Mouse (Mus musculus) hindbrain, embryonic 16.5 days (tissue): ENCODE results near the gene Sik3. TPM values are rescaled to one million over a fixed set of nuclear protein-coding genes. Genes with fewer than 3 reads are reported as not detected.

Source experiments
- ATAC-seq: fragments of 200-750 bp; cut with Nextera tagmentation; 2 replicates; pipeline ENCODE4 v1.8.0; 2017; ENCODE audit warnings: moderate TSS enrichment, moderate library complexity
- H3K27ac ChIP-seq: fragments of 300-500 bp; sonication (generic); 2 replicates; pipeline ENCODE4 v1.5.1; 2014; ENCODE audit warnings: low read depth, mild to moderate bottlenecking, control low read depth, low read length, moderate library complexity
- H3K27me3 ChIP-seq: fragments of 300-500 bp; sonication (generic); replicated peaks from 2 replicates; pipeline ENCODE4 v1.6.1; 2014; ENCODE audit warnings: low read length; ENCODE audit not compliant: control insufficient read depth, insufficient read depth
- H3K36me3 ChIP-seq: fragments of 300-500 bp; sonication (generic); 2 replicates; pipeline ENCODE4 v1.6.1; 2014; ENCODE audit warnings: mild to moderate bottlenecking, low read length, moderate library complexity, mixed read lengths; ENCODE audit not compliant: control insufficient read depth, insufficient read depth
- H3K4me1 ChIP-seq: fragments of 300-500 bp; sonication (generic); 2 replicates; pipeline ENCODE4 v1.6.1; 2014; ENCODE audit warnings: low read depth, low read length; ENCODE audit not compliant: control insufficient read depth, insufficient read depth
- H3K4me2 ChIP-seq: fragments of 300-500 bp; sonication (generic); 2 replicates; pipeline ENCODE4 v1.6.1; 2014; ENCODE audit warnings: mild to moderate bottlenecking, low read length, control low read depth, moderate library complexity
- H3K4me3 ChIP-seq: fragments of 300-500 bp; sonication (generic); 2 replicates; pipeline ENCODE4 v1.5.1; 2014; ENCODE audit warnings: mild to moderate bottlenecking, low read length, control low read depth, moderate library complexity
- H3K9ac ChIP-seq: fragments of 300-500 bp; sonication (generic); 2 replicates; pipeline ENCODE4 v1.6.1; 2014; ENCODE audit warnings: low read depth, mild to moderate bottlenecking, control low read depth, low read length, moderate library complexity
- H3K9me3 ChIP-seq: fragments of 300-500 bp; sonication (generic); 2 replicates; pipeline ENCODE4 v1.6.1; 2014; ENCODE audit warnings: mild to moderate bottlenecking, low read length, moderate library complexity; ENCODE audit not compliant: control insufficient read depth
- WGBS: fragments of 180-500 bp; shearing (Covaris S2); extraction: QIAGEN DNeasy Blood & Tissue Kit; methylation state at CpG from one replicate; pipeline ENCODE4 v1.1.7; 2014; 5-methylcytosine and 5-hydroxymethylcytosine counted together
- polyA plus RNA-seq: library from polyadenylated mRNA; unstranded; fragments of >200 nt; fragmentation: Nextera tagmentation; extraction: Ambion mirVana; gene quantifications from 2 replicates; pipeline ENCODE4 v1.2.1, GENCODE M21; 2015

Gene Sik3
- polyA plus RNA-seq, 1 experiment from 2014 or later = 5.2 TPM

DNA sequence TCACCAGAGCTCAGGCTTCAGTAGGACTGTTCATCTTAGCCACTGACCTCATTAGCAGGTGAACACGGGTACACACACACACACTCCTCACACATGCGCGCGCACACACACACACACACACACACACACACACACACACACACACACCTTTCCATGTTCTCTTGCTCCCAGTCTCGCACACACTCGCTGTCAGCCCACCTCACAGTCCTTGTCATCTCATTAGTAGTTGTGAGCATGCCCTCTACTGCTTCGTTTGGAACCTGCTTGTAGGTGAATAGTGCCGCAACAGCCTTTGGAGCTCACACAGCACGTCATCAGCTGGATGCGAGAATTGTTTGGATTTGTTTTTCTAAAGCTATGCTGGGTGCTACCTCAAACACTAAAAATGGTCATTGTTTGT, 176.8 kb downstream of the Sik3 start:
- WGBS = 67% methylated on average over 10 of the region's 10 CpGs
- Histone ChIP-seq H3K27me3 (no peaks in the 10 kb centered on the region), H3K27ac (no peak overlapping the region), H3K4me2 (no peak overlapping the region), H3K36me3 (no peaks in the 10 kb centered on the region), H3K9me3 (no peaks in the 10 kb centered on the region), H3K4me3 (no peak overlapping the region), H3K4me1 (no peaks in the 10 kb centered on the region), H3K9ac (no peak overlapping the region)
- no peak for ATAC-seq

DNA sequence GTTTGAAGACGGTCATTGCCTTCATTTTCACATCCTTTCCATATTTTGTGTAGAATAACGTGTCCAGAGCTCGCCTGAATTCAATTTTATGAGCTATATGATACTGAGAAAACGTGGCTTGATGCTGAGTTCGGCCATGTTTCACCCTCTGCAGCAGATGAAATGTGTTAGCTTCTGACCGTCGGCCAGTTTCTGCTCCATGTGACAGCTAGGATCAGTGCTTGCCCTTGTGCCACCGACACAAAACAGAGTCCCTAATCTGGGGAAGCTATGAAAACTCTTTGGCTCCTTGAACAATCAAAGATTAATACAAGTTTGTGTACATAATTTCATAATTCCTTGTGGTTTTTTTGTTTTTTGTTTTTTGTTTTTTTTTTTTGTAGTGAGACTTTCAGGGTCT, 178.6 kb downstream of the Sik3 start:
- peak overlapping the region; percentile 31; the same call in 1 of the 2 replicates for H3K27ac ChIP-seq
- no peak for ATAC-seq
- no peak overlapping the region for H3K4me2 ChIP-seq
- H3K9me3 ChIP-seq = no peaks in the 10 kb centered on the region
- peaks cover 4% of the 10 kb centered on the region; the same call in 1 of the 2 replicates for H3K36me3 ChIP-seq
- H3K9ac ChIP-seq = no peak overlapping the region
- no peaks in the 10 kb centered on the region for H3K27me3 ChIP-seq
- H3K4me3 ChIP-seq = no peak overlapping the region
- H3K4me1 ChIP-seq = no peaks in the 10 kb centered on the region
- WGBS = 72% methylated on average over 8 of the region's 8 CpGs

DNA sequence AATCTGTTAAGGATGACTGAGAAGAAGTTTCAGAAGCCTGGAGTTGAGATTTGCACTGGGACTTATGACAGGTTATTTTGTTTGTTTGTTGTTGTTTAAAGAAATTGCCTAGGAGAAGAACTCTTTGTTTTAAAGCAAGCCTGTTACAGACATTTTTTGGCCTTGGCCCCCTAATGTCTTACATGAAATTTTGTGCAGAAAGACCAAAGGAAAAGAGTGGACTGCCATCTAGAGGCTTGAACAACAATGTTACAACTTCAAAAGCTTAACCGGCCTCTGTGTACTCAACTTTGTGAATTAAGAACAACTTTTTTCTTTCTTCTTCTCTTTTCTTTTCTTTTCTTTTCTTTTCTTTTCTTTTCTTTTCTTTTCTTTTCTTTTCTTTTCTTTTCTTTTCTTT, 179.0 kb downstream of the Sik3 start:
- H3K27ac ChIP-seq = no peak overlapping the region
- H3K4me1 ChIP-seq = no peaks in the 10 kb centered on the region
- no peak overlapping the region for H3K4me2 ChIP-seq
- H3K4me3 ChIP-seq = no peak overlapping the region
- H3K9ac ChIP-seq = no peak overlapping the region
- H3K9me3 ChIP-seq = no peaks in the 10 kb centered on the region
- H3K36me3 ChIP-seq = peaks cover 6% of the 10 kb centered on the region; the same call in 1 of the 2 replicates
- H3K27me3 ChIP-seq = no peaks in the 10 kb centered on the region
- ATAC-seq = no peak
- WGBS = 30% methylated on average over 1 of the region's 1 CpGs

DNA sequence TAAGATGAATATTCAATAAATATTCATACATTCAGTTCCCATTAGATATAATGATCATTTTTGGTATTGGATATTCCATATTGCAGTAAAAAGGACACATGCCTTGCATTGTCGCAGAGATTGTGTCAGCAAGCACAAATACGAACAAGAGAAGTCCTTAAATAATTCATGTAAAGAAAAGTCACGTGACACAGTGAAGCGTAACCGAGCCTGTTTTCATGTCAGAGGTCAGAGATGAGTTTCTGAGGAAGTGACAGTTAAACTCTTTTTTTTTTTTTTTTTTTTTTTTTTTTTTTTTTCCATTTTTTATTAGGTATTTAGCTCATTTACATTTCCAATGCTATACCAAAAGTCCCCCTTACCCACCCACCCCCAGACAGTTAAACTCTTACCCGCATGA, 180.0 kb downstream of the Sik3 start:
- ATAC-seq = no peak
- Histone ChIP-seq H3K27ac (no peak overlapping the region), H3K4me3 (no peak overlapping the region), H3K4me2 (no peak overlapping the region), H3K9me3 (no peaks in the 10 kb centered on the region), H3K36me3 (peaks cover 6% of the 10 kb centered on the region; the same call in 1 of the 2 replicates), H3K4me1 (no peaks in the 10 kb centered on the region), H3K27me3 (no peaks in the 10 kb centered on the region), H3K9ac (no peak overlapping the region)
- 69% methylated on average over 6 of the region's 6 CpGs for WGBS

DNA sequence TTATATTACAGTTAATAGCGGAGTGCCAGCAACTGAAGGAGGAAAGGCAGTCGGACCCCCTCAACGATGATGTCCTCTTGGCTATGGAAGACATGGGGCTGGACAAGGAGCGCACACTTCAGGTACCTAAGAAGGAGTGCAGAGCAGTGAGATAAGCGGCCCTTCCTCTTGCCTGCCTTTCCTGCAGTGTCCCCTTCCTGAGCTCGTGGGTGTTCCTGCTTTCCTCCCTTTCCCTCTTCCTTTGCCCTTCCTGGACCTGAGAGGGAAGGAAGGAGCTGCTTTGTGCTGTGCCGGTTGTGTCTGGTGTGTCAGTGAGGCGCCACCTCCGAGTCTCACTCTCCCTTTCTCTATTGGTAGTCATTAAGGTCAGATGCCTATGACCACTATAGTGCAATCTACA, 182.2 kb downstream of the Sik3 start:
- Histone ChIP-seq H3K27me3 (no peaks in the 10 kb centered on the region), H3K4me2 (no peak overlapping the region), H3K27ac (no peak overlapping the region), H3K4me1 (no peaks in the 10 kb centered on the region), H3K9me3 (no peaks in the 10 kb centered on the region), H3K9ac (no peak overlapping the region), H3K36me3 (peaks cover 8% of the 10 kb centered on the region), H3K4me3 (no peak overlapping the region)
- 89% methylated on average over 9 of the region's 9 CpGs for WGBS
- no peak for ATAC-seq

DNA sequence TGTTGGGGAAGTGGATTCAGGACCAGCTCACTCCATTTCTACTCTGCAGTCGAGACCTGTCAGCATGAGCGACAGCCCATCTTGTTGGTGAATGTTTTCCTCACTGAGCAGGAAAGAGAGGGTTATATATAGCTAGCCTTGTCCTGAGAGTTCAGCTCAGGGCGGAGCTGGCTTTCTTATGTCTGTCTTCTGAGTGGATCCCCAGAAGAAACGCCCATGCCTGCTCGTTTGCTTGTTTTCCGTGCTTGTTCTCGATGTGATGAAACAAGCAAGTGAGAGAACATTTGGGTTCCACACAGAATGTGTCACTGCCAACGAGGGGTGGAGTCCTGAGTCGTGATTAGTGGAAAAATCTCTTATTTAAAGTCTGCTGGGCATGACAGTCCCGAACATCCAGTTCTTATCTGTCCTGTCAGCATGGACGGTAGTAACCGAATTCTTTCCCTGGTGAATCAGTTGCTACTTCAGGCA, 184.1 kb downstream of the Sik3 start:
- no peak overlapping the region for H3K4me2 ChIP-seq

DNA sequence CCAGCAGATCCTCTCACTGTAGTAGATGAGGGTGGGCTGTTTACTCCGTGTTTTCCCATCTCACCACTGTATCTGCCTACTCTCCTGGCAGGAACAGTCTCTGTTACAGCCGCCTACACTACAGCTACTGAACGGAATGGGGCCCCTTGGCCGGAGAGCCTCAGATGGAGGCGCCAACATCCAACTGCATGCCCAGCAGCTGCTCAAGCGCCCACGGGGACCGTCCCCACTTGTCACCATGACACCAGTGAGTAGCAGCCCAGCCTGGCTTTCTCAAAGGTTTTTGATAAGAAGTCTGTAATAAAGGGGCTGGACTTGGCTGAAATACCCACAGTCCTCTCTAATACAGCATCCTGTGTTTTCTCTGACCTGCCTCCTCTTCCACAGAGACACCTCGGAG, 185.8 kb downstream of the Sik3 start:
- ATAC-seq = no peak
- no peak overlapping the region for H3K27ac ChIP-seq
- H3K27me3 ChIP-seq = no peaks in the 10 kb centered on the region
- peaks cover 19% of the 10 kb centered on the region for H3K36me3 ChIP-seq
- no peak overlapping the region for H3K4me3 ChIP-seq
- no peaks in the 10 kb centered on the region for H3K4me1 ChIP-seq
- 79% methylated on average over 9 of the region's 9 CpGs for WGBS
- H3K9ac ChIP-seq = no peak overlapping the region
- H3K9me3 ChIP-seq = no peaks in the 10 kb centered on the region
- no peak overlapping the region for H3K4me2 ChIP-seq

More for the DNA sequence above, 184.1 kb downstream of the Sik3 start:
- 80% methylated on average over 12 of the region's 12 CpGs for WGBS
- no peak overlapping the region for H3K9ac ChIP-seq
- ATAC-seq = no peak
- H3K27me3 ChIP-seq = no peaks in the 10 kb centered on the region
- no peak overlapping the region for H3K4me3 ChIP-seq
- H3K36me3 ChIP-seq = peaks cover 15% of the 10 kb centered on the region
- H3K9me3 ChIP-seq = no peaks in the 10 kb centered on the region
- H3K27ac ChIP-seq = no peak overlapping the region
- H3K4me1 ChIP-seq = no peaks in the 10 kb centered on the region

DNA sequence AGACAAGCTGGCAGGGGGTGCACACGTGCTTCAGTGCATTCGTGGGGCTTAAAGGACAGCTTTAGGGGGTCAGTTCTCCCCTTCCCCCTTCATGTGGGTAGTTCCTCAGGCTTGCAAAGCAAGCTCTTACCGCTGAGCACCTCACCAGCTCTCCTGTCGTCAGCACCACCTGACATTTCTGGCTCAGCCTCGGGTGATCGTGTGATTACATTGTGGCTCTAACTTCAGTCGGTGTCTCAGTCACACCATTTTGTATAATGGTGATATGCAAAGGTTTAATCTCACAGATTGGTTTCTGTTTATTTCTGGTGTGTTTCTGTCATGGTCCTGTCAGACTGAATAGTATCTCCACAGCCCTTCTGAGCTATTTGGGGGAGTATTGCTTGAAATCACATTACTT, 186.3 kb downstream of the Sik3 start:
- 87% methylated on average over 7 of the region's 7 CpGs for WGBS
- peaks cover 19% of the 10 kb centered on the region for H3K36me3 ChIP-seq
- ATAC-seq = no peak

DNA sequence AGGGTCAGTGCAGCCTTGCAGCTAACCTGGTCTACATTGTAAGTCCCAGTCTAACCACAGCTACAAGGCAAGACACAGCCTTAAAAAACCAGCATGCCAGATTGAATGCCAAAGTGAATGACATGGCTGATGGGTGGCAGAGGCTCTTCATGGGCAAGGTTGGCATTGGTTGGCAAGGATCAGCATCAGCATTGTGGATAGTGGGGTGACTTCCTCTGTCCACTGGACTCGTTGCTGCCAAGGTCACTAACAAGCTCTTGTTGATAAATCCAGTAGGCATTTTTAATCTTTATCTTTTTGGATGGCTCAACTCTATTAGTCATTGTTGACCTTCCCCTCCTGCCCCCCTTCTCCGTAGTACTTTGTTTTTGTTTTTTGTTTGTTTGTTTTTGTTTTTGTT, 187.0 kb downstream of the Sik3 start:
- Histone ChIP-seq H3K27me3 (no peaks in the 10 kb centered on the region), H3K9me3 (no peaks in the 10 kb centered on the region), H3K9ac (no peak overlapping the region), H3K36me3 (peaks cover 23% of the 10 kb centered on the region), H3K4me1 (no peaks in the 10 kb centered on the region), H3K27ac (no peak overlapping the region), H3K4me2 (no peak overlapping the region), H3K4me3 (no peak overlapping the region)
- 88% methylated on average over 2 of the region's 2 CpGs for WGBS
- no peak for ATAC-seq

More for the DNA sequence above, 186.3 kb downstream of the Sik3 start:
- Histone ChIP-seq H3K9ac (no peak overlapping the region), H3K4me2 (no peak overlapping the region), H3K9me3 (no peaks in the 10 kb centered on the region), H3K4me3 (no peak overlapping the region), H3K4me1 (no peaks in the 10 kb centered on the region), H3K27ac (no peak overlapping the region), H3K27me3 (no peaks in the 10 kb centered on the region)
